Comparison of ENCODE assay signal across 26 mouse cellular contexts in the genomic region with DNA sequence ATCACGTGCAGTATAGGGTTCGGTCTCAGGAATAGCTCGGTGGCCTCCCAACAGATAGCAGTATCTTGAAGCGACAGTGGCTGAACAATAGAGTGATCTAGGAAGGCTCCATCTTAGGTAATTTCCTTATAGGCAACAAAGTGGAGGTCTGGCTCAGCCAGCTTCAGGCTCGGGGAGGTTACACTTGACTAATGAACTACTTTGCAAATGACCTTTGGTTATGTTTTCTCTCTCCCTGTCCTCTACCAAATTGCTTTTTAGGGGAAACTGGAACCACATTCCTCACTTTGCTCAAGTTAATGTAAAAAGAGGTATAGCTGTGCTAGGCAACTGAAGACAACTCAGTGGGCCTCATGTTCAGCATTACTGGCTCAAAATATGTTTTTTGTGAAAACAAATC.
"Had no signal": no experiment of that assay in that cellular context is flagged by ENCODE, and none has a peak within 500 bp of the region (broad histone marks: within the 10 kb centered on the region; RNA-seq: fewer than 3 reads in every experiment).

No protein-coding gene starts in this region.

- H3K27me3 ChIP-seq: embryonic facial prominence, embryonic 12.5 days; embryonic facial prominence, embryonic 13.5 days; embryonic facial prominence, embryonic 15.5 days; forebrain, embryonic 12.5 days; forebrain, embryonic 13.5 days; forebrain, embryonic 15.5 days had no signal

- DNase-seq: cerebellum, adult 18-20 months; cerebellum, adult 2 months; cerebellum, adult 8-10 months; cerebellum, adult 9-10 months; cerebellum, adult 9-11 months; cerebellum, postnatal 10 days; cerebellum, postnatal 14 days; cerebellum, postnatal 25 days; cerebellum, postnatal 36 days; embryo, embryonic 11 days; forebrain, postnatal 0 days; gastrocnemius, adult 2 months; gastrocnemius, postnatal 10 days; gastrocnemius, postnatal 14 days; gastrocnemius, postnatal 25 days; gastrocnemius, postnatal 36 days; heart, adult 18-20 months had no signal

- H3K9me3 ChIP-seq: embryonic facial prominence, embryonic 12.5 days; embryonic facial prominence, embryonic 15.5 days; forebrain, embryonic 15.5 days had no signal

- H3K4me1 ChIP-seq: embryonic facial prominence, embryonic 10.5 days; embryonic facial prominence, embryonic 12.5 days; embryonic facial prominence, embryonic 13.5 days; embryonic facial prominence, embryonic 15.5 days; forebrain, embryonic 10.5 days; forebrain, embryonic 12.5 days; forebrain, embryonic 13.5 days; forebrain, embryonic 15.5 days had no signal

- H3K4me3 ChIP-seq: embryonic facial prominence, embryonic 10.5 days; embryonic facial prominence, embryonic 12.5 days; embryonic facial prominence, embryonic 13.5 days; embryonic facial prominence, embryonic 15.5 days; erythroblast, embryonic 14.5 days; forebrain, embryonic 10.5 days; forebrain, embryonic 12.5 days; forebrain, embryonic 13.5 days; forebrain, embryonic 15.5 days; gastrocnemius, adult 2 months had no signal

- H3K27ac ChIP-seq: embryonic facial prominence, embryonic 10.5 days; embryonic facial prominence, embryonic 12.5 days; embryonic facial prominence, embryonic 13.5 days; embryonic facial prominence, embryonic 15.5 days; forebrain, embryonic 10.5 days; forebrain, embryonic 12.5 days; forebrain, embryonic 13.5 days; forebrain, embryonic 15.5 days; gastrocnemius, adult 2 months had no signal

- H3K36me3 ChIP-seq: embryonic facial prominence, embryonic 10.5 days; embryonic facial prominence, embryonic 12.5 days; embryonic facial prominence, embryonic 13.5 days; embryonic facial prominence, embryonic 15.5 days; forebrain, embryonic 10.5 days; forebrain, embryonic 12.5 days; forebrain, embryonic 15.5 days had no signal
